Mouse (Mus musculus) brain, embryonic 18.5 days (tissue): ENCODE measurements around the gene Rab30.
"Not testable (repeated sequence)": the region's sequence is repeated elsewhere in the genome, so short reads cannot be mapped to it uniquely, and the experiment has no call there.

Source experiments
- DNase-seq: peaks from one replicate; pipeline ENCODE4 v3.0.0-alpha.2; 2012; ENCODE audit warnings: low read depth, low spot score

Gene Rab30

GRCm38 (mm10) chr7:92750395-92750794, 9.0 kb downstream of the Rab30 start:
- DNase-seq: no peak

- no peak for DNase-seq
Observed at GRCm38 (mm10) chr7:92758067-92758466, 16.7 kb downstream of the Rab30 start.

DNA sequence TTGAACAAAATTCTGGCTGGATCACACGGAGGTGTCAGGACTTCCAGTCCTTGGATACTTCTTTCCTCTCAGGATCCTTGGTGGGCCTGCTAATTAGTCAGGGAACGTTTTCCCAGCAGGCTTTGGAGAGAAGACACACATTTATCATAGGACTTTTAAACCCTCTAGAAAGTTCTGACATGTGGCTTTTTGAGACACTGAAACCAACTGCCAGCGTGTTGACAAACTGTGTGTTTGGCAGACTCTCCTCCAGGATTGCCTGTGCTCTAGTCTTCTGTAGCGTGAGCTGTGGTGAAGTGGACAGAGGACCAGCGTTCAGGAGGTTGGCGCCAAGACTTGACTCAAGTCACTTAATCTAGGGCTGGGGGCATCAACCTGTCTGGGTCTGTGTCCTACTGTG, 19.2 kb downstream of the Rab30 start:
- DNase-seq: no peak

- DNase-seq: no peak
Observed at GRCm38 (mm10) chr7:92761161-92761560, 19.8 kb downstream of the Rab30 start.

- DNase-seq: no peak
Observed at GRCm38 (mm10) chr7:92765426-92765825, 24.0 kb downstream of the Rab30 start.

- no peak for DNase-seq
Observed at GRCm38 (mm10) chr7:92766096-92767090, 25.0 kb downstream of the Rab30 start.

- not testable (repeated sequence) for DNase-seq
Observed at GRCm38 (mm10) chr7:92768116-92768515, 26.7 kb downstream of the Rab30 start.

- no peak for DNase-seq
Observed at GRCm38 (mm10) chr7:92768859-92769258, 27.5 kb downstream of the Rab30 start.

DNA sequence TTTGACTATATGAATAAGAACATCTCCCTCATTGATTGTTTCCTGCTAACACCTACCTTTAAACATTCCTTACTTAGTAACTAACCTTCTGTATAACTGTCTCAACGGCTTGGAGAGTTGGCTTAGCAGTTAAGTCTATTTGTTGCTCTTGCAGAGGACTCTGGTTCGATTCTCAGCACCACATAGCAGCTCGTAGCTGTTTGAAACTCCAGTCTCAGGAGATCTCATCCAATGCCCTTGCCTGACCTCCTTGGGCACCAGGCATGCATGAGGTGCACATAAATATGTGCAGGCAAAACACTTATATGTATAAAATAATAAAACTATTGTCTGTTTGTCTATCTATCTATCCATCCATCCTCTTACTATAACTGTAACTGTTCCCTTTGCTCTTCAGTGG, 31.6 kb downstream of the Rab30 start:
- no peak for DNase-seq

DNA sequence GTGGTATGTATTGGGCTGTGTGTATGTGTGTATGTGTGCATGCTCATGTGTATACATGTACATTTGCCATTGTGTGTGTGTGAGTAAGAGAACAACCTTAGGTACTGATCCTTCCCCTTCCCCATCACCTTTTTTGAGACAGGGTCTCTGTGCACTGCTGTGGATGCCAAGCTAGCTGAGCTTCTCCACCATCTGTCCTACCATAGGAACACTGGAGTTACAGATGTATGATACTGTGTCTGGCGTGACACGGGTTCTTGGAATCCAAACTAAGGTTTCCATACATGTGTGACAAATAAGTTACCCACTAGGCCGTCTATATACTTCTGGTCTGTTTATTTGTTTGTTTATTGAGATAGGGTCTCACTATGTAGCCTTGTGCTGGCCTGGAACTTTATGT, 32.2 kb downstream of the Rab30 start:
- DNase-seq: no peak

DNA sequence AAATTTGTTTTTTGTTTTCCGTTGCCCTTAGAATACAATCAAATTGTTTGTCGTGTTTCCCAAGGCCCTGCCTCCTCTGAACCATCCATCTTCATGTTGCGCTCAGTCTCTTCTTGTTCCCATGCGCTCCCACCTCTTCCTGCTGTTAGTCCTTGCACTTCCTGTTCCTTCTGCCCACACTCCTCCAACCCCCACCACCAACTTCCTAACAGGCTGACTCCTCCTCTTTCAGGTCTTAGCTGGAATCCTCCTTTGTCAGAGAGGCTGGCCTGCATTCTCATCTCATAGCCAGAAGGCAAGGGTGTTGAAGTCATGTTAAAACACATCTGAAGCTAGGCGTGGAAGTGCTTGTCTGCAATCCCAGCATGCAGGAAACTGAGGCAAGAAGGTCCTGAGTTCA, 33.3 kb downstream of the Rab30 start:
- DNase-seq: no peak

- no peak for DNase-seq
Observed at GRCm38 (mm10) chr7:92775703-92776102, 34.3 kb downstream of the Rab30 start.

GRCm38 (mm10) chr7:92776647-92777046, 35.2 kb downstream of the Rab30 start:
- DNase-seq: no peak

- DNase-seq: peak; percentile 28
Observed at GRCm38 (mm10) chr7:92777108-92777973, 35.9 kb downstream of the Rab30 start.

GRCm38 (mm10) chr7:92779058-92779457, 37.7 kb downstream of the Rab30 start:
- DNase-seq: no peak

DNA sequence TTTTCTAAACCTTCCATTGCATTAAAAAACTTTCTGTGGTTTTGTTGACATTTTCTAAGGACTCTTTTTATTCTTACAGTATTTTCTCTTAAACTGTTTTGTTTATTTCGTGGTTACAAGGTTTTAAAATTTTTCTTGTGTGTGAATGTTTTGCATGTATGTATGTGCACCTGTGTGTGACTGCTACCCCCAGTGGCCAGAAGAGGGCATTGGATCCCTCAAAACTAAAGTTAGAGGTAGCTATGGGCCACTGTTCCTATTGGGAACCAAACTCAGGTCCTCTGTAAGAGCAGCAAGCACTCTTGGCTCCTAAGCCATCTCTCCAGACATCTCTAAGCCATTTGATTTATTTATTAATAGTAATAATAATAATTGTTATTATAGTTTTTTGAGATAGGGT, 40.0 kb downstream of the Rab30 start:
- no peak for DNase-seq

DNA sequence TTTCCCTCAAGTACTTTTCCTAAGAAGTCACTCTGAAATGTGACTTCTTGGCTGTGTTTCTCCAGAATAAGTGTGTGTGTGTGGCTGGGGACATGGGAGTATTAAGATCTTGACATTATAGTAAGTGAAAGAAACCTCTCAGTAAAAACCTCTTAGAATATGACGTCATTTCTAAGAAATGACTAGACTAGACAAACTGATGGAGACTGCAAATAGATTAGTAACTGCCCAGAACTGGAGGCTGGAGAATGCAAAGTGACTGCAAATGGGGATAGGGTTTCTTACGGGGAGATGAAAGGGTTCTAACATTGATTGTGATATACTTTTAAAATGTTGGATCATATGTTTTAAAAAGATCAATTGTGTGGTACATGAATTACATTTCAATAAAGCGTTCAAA, 40.5 kb downstream of the Rab30 start:
- no peak for DNase-seq

DNA sequence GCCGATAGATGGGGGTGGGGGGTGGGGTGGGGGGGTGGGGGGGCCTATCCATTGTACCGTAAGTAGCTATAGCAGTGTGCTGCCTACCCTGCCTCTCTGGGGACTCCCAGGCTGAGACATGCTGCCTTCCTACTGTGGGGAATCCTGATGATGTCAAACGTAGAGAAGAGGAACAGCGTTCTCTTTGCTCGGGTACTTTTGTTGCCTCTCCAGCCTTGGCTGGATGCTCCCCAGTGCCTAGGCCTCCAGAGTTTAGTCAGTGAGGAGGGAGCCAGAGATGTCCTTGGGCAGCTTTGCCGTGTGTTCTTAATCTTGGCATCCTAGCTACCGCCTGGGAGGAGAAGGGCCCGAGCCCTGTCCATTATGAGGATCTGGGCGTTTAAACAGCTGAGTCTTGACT, 41.1 kb downstream of the Rab30 start:
- no peak for DNase-seq

GRCm38 (mm10) chr7:92783166-92783806, 41.9 kb downstream of the Rab30 start:
- no peak for DNase-seq

GRCm38 (mm10) chr7:92783914-92784313, 42.5 kb downstream of the Rab30 start:
- no peak for DNase-seq

DNA sequence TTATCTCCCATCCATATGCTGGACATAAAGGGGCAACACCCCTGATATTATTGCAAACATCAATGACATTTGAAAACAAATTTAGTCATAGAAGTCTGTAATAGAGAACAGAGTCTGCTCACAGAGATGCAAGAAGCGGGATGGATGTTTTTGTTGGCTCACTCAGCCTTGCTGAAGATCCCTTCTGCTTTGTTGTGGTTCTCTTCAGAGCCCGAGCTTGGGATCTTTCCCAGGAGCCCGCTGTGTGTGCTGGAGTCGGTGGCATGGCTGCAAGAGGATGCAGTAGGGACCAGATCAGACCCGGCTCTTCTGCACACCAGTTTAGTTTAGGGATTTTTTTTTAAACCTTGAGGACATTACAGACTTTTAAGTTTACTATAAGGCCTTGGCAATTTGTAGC, 54.3 kb downstream of the Rab30 start:
- DNase-seq: no peak

- no peak for DNase-seq
Observed at GRCm38 (mm10) chr7:92796813-92797212, 55.4 kb downstream of the Rab30 start.
